Mouse (Mus musculus) MEL (cell line): ENCODE measurements around the gene Ccdc188. TPM values are rescaled to one million over a fixed set of nuclear protein-coding genes. Genes with fewer than 3 reads are reported as not detected.

Experiments used
- DNase-seq: peaks from one replicate; pipeline ENCODE4 v3.0.0; 2011; ENCODE audit warnings: low read depth, low spot score
- H3K27ac ChIP-seq: 2 replicates; pipeline ENCODE4 v1.5.1; 2012; ENCODE audit warnings: low read depth, mild to moderate bottlenecking, control low read depth, low read length, moderate library complexity; ENCODE audit not compliant: control insufficient read depth
- H3K27me3 ChIP-seq, 2 experiments: fragments of 150-350 bp in 1 of 2; sonication (generic) in 1 of 2; 2 replicates each; pipeline ENCODE4 v1.6.1; 2012; ENCODE audit warnings: low read length in 2 of 2, mild to moderate bottlenecking in 2 of 2, improper control_type of control experiment in 1 of 2, moderate library complexity in 1 of 2; ENCODE audit not compliant: insufficient read depth in 2 of 2, control insufficient read depth in 1 of 2
- H3K36me3 ChIP-seq, 2 experiments: 2 replicates each; pipeline ENCODE4 v1.6.1; 2012 to 2014; ENCODE audit warnings: low read length in 2 of 2, improper control_type of control experiment in 1 of 2, inconsistent platforms in 1 of 2, mild to moderate bottlenecking in 1 of 2; ENCODE audit not compliant: insufficient read depth in 2 of 2, control insufficient read depth in 1 of 2
- H3K4me1 ChIP-seq, 2 experiments: fragments of 150-350 bp in 1 of 2; sonication (generic) in 1 of 2; 2 replicates each; pipeline ENCODE4 v1.6.1; 2012; ENCODE audit warnings: low read length in 2 of 2, improper control_type of control experiment in 1 of 2, mild to moderate bottlenecking in 1 of 2; ENCODE audit not compliant: insufficient read depth in 2 of 2, control insufficient read depth in 1 of 2
- H3K4me3 ChIP-seq, 2 experiments: fragments of 150-350 bp in 1 of 2; sonication (generic) in 1 of 2; 2 replicates each; pipeline ENCODE4 v1.5.1; 2012; ENCODE audit warnings: low read depth in 2 of 2, low read length in 2 of 2, mild to moderate bottlenecking in 2 of 2, moderate library complexity in 2 of 2, control low read depth in 1 of 2, improper control_type of control experiment in 1 of 2; ENCODE audit not compliant: control insufficient read depth in 1 of 2, insufficient read depth in 1 of 2
- H3K79me2 ChIP-seq: 2 replicates; pipeline ENCODE4 v1.6.1; 2012; ENCODE audit warnings: mild to moderate bottlenecking, low read length, moderate library complexity; ENCODE audit not compliant: control insufficient read depth, poor library complexity, insufficient read depth
- H3K9ac ChIP-seq: 2 replicates; pipeline ENCODE4 v1.6.1; 2012; ENCODE audit warnings: low read depth, mild to moderate bottlenecking, control low read depth, low read length, moderate library complexity; ENCODE audit not compliant: control insufficient read depth, poor library complexity, severe bottlenecking
- H3K9me3 ChIP-seq: fragments of 150-350 bp; sonication (generic); replicated peaks from 2 replicates; pipeline ENCODE4 v1.6.1; 2012; ENCODE audit warnings: mild to moderate bottlenecking, low read length, improper control_type of control experiment, moderate library complexity; ENCODE audit not compliant: insufficient read depth
- BHLHE40 ChIP-seq: IDR thresholded peaks from 2 replicates; pipeline ENCODE4 v1.6.1; 2012; ENCODE audit warnings: low read depth, mild to moderate bottlenecking, inconsistent platforms, low read length, improper control_type of control experiment, borderline replicate concordance
- CHD1 ChIP-seq: IDR thresholded peaks from 2 replicates; pipeline ENCODE4 v1.6.1; 2012; ENCODE audit warnings: low read depth, mild to moderate bottlenecking, inconsistent platforms, low read length, improper control_type of control experiment
- CHD2 ChIP-seq: IDR thresholded peaks from 2 replicates; pipeline ENCODE4 v1.6.1; 2011; ENCODE audit warnings: low read length, improper control_type of control experiment
- CTCF ChIP-seq, 3 experiments: IDR thresholded peaks in 2 of 3; conservative IDR thresholded peaks in 1 of 3; 2 replicates each; pipeline ENCODE4 v1.5.1; 2011 to 2012; ENCODE audit warnings: low read length in 3 of 3, low read depth in 2 of 3, mild to moderate bottlenecking in 2 of 3, improper control_type of control experiment in 1 of 3, inconsistent platforms in 1 of 3, mixed read lengths in 1 of 3, moderate library complexity in 1 of 3; ENCODE audit not compliant: control insufficient read depth in 1 of 3, insufficient read depth in 1 of 3, poor library complexity in 1 of 3, severe bottlenecking in 1 of 3
- E2F4 ChIP-seq: IDR thresholded peaks from 2 replicates; pipeline ENCODE4 v1.6.1; 2011; ENCODE audit warnings: low read depth, low read length, improper control_type of control experiment, borderline replicate concordance
- EP300 ChIP-seq, 2 experiments: IDR thresholded peaks; 2 replicates each; pipeline ENCODE4 v1.6.1; 2011; ENCODE audit warnings: improper control_type of control experiment in 2 of 2, low read length in 2 of 2, low read depth in 1 of 2, mild to moderate bottlenecking in 1 of 2
- ETS1 ChIP-seq: IDR thresholded peaks from 2 replicates; pipeline ENCODE4 v1.6.1; 2012; ENCODE audit warnings: low read depth, mild to moderate bottlenecking, inconsistent platforms, low read length, improper control_type of control experiment, moderate library complexity
- GABPA ChIP-seq: IDR thresholded peaks from 2 replicates; pipeline ENCODE4 v1.6.1; 2012; ENCODE audit warnings: low read depth, mild to moderate bottlenecking, inconsistent platforms, low read length, improper control_type of control experiment, moderate library complexity
- GATA1 ChIP-seq: IDR thresholded peaks from 2 replicates; pipeline ENCODE4 v1.6.1; 2011; ENCODE audit warnings: low read depth, low read length, improper control_type of control experiment
- HCFC1 ChIP-seq: IDR thresholded peaks from 2 replicates; pipeline ENCODE4 v1.6.1; 2012; ENCODE audit warnings: low read depth, mild to moderate bottlenecking, inconsistent platforms, low read length, improper control_type of control experiment, moderate library complexity
- JUND ChIP-seq: IDR thresholded peaks from 2 replicates; pipeline ENCODE4 v1.6.1; 2011; ENCODE audit warnings: low read depth, mild to moderate bottlenecking, improper control_type of control experiment, low read length
- KAT2A ChIP-seq: conservative IDR thresholded peaks from 2 replicates; pipeline ENCODE4 v1.6.1; 2012; ENCODE audit warnings: low read depth, low read length, improper control_type of control experiment, inconsistent platforms
- MAFK ChIP-seq: IDR thresholded peaks from 2 replicates; pipeline ENCODE4 v1.6.1; 2011; ENCODE audit warnings: low read depth, mild to moderate bottlenecking, low read length, improper control_type of control experiment, borderline replicate concordance
- MAX ChIP-seq: IDR thresholded peaks from 2 replicates; pipeline ENCODE4 v1.6.1; 2011; ENCODE audit warnings: low read length, improper control_type of control experiment
- MAZ ChIP-seq: IDR thresholded peaks from 2 replicates; pipeline ENCODE4 v1.6.1; 2012; ENCODE audit warnings: low read depth, mild to moderate bottlenecking, inconsistent platforms, low read length, improper control_type of control experiment
- MEF2A ChIP-seq: IDR thresholded peaks from 2 replicates; pipeline ENCODE4 v1.6.1; 2014; ENCODE audit warnings: low read depth, mild to moderate bottlenecking, inconsistent platforms, low read length, improper control_type of control experiment; ENCODE audit not compliant: poor library complexity, insufficient replicate concordance, severe bottlenecking; ENCODE audit errors: extremely low read depth
- MXI1 ChIP-seq: IDR thresholded peaks from 2 replicates; pipeline ENCODE4 v1.6.1; 2011; ENCODE audit warnings: mild to moderate bottlenecking, low read depth, low read length, improper control_type of control experiment
- MYB ChIP-seq: IDR thresholded peaks from 2 replicates; pipeline ENCODE4 v1.6.1; 2011; ENCODE audit warnings: mild to moderate bottlenecking, low read depth, low read length, improper control_type of control experiment
- MYC ChIP-seq: IDR thresholded peaks from 2 replicates; pipeline ENCODE4 v1.6.1; 2011; ENCODE audit warnings: low read depth, mild to moderate bottlenecking, low read length, improper control_type of control experiment, moderate library complexity
- NELFE ChIP-seq: IDR thresholded peaks from 2 replicates; pipeline ENCODE4 v1.6.1; 2011; ENCODE audit warnings: low read depth, low read length, improper control_type of control experiment
- NRF1 ChIP-seq: IDR thresholded peaks from 2 replicates; pipeline ENCODE4 v1.6.1; 2014; ENCODE audit warnings: low read depth, mild to moderate bottlenecking, inconsistent platforms, low read length, improper control_type of control experiment, moderate library complexity; ENCODE audit not compliant: poor library complexity, insufficient read depth, severe bottlenecking
- POLR2A ChIP-seq, 2 experiments: IDR thresholded peaks; 2 replicates each; pipeline ENCODE4 v1.6.1; 2011 to 2012; ENCODE audit warnings: low read length in 2 of 2, mild to moderate bottlenecking in 2 of 2, control low read depth in 1 of 2, improper control_type of control experiment in 1 of 2, low read depth in 1 of 2, moderate library complexity in 1 of 2; ENCODE audit not compliant: control insufficient read depth in 1 of 2, insufficient read depth in 1 of 2, poor library complexity in 1 of 2
- POLR2AphosphoS2 ChIP-seq: IDR thresholded peaks from 2 replicates; pipeline ENCODE4 v1.6.1; 2011; ENCODE audit warnings: low read length, improper control_type of control experiment
- POLR2AphosphoS5 ChIP-seq: IDR thresholded peaks from 2 replicates; pipeline ENCODE4 v1.6.1; 2012; ENCODE audit warnings: low read depth, borderline replicate concordance, mild to moderate bottlenecking, inconsistent platforms, low read length, moderate library complexity, mixed read lengths
- RAD21 ChIP-seq: IDR thresholded peaks from 2 replicates; pipeline ENCODE4 v1.6.1; 2011; ENCODE audit warnings: mild to moderate bottlenecking, low read depth, low read length, improper control_type of control experiment
- RCOR1 ChIP-seq: IDR thresholded peaks from 2 replicates; pipeline ENCODE4 v1.6.1; 2012; ENCODE audit warnings: low read depth, mild to moderate bottlenecking, inconsistent platforms, low read length, improper control_type of control experiment
- SIN3A ChIP-seq: IDR thresholded peaks from 2 replicates; pipeline ENCODE4 v1.6.1; 2012; ENCODE audit warnings: low read length, improper control_type of control experiment, inconsistent platforms
- SMC3 ChIP-seq: IDR thresholded peaks from 2 replicates; pipeline ENCODE4 v1.6.1; 2011; ENCODE audit warnings: low read depth, low read length, improper control_type of control experiment
- TBP ChIP-seq: IDR thresholded peaks from 2 replicates; pipeline ENCODE4 v1.8.0; 2011; ENCODE audit warnings: low read depth, low read length, improper control_type of control experiment
- TCF12 ChIP-seq: IDR thresholded peaks from 2 replicates; pipeline ENCODE4 v1.6.1; 2014; ENCODE audit warnings: low read depth, mild to moderate bottlenecking, inconsistent platforms, low read length, improper control_type of control experiment, moderate library complexity
- UBTF ChIP-seq: IDR thresholded peaks from 2 replicates; pipeline ENCODE4 v1.6.1; 2012; ENCODE audit warnings: low read depth, mild to moderate bottlenecking, inconsistent platforms, low read length, improper control_type of control experiment, moderate library complexity, borderline replicate concordance; ENCODE audit not compliant: insufficient read depth
- USF1 ChIP-seq: IDR thresholded peaks from 2 replicates; pipeline ENCODE4 v1.6.1; 2014; ENCODE audit warnings: low read depth, mild to moderate bottlenecking, inconsistent platforms, low read length, improper control_type of control experiment, moderate library complexity
- USF2 ChIP-seq, 2 experiments: IDR thresholded peaks; 2 replicates each; pipeline ENCODE4 v1.6.1; 2011 to 2012; ENCODE audit warnings: improper control_type of control experiment in 2 of 2, low read length in 2 of 2, borderline replicate concordance in 1 of 2, inconsistent platforms in 1 of 2, low read depth in 1 of 2, mild to moderate bottlenecking in 1 of 2; ENCODE audit not compliant: insufficient read depth in 1 of 2
- ZC3H11A ChIP-seq: IDR thresholded peaks from 2 replicates; pipeline ENCODE4 v1.6.1; 2012; ENCODE audit warnings: low read depth, mild to moderate bottlenecking, inconsistent platforms, low read length, improper control_type of control experiment
- ZKSCAN1 ChIP-seq: IDR thresholded peaks from 2 replicates; pipeline ENCODE4 v1.6.1; 2012; ENCODE audit warnings: low read depth, mild to moderate bottlenecking, inconsistent platforms, low read length, improper control_type of control experiment, moderate library complexity
- ZMIZ1 ChIP-seq: IDR thresholded peaks from 2 replicates; pipeline ENCODE4 v1.6.1; 2012; ENCODE audit warnings: low read depth, mild to moderate bottlenecking, inconsistent platforms, low read length, improper control_type of control experiment, moderate library complexity
- ZNF384 ChIP-seq: IDR thresholded peaks from 2 replicates; pipeline ENCODE4 v1.6.1; 2012; ENCODE audit warnings: low read depth, mild to moderate bottlenecking, inconsistent platforms, low read length, improper control_type of control experiment
- polyA plus RNA-seq, 2 experiments: library from polyadenylated mRNA; stranded (reverse) in 1 of 2; unstranded in 1 of 2; fragments of >175 nt in 1 of 2; fragments of >200 nt in 1 of 2; gene quantifications; 2 replicates each; pipeline versions ENCODE4 v1.2.1 to v1.2.4; 2012; ENCODE audit warnings: low replicate concordance in 2 of 2, low read depth in 1 of 2; ENCODE audit not compliant: insufficient read length in 2 of 2, insufficient read depth in 1 of 2, missing spikeins in 1 of 2
- total RNA-seq: library from RNA; depleted of rRNA; stranded (reverse); fragments of 300-350 nt; gene quantifications from 2 replicates; pipeline ENCODE4 v1.2.3, GENCODE M21; 2012

Ccdc188 gene
- total and polyA plus RNA-seq, 3 experiments = not detected

DNA sequence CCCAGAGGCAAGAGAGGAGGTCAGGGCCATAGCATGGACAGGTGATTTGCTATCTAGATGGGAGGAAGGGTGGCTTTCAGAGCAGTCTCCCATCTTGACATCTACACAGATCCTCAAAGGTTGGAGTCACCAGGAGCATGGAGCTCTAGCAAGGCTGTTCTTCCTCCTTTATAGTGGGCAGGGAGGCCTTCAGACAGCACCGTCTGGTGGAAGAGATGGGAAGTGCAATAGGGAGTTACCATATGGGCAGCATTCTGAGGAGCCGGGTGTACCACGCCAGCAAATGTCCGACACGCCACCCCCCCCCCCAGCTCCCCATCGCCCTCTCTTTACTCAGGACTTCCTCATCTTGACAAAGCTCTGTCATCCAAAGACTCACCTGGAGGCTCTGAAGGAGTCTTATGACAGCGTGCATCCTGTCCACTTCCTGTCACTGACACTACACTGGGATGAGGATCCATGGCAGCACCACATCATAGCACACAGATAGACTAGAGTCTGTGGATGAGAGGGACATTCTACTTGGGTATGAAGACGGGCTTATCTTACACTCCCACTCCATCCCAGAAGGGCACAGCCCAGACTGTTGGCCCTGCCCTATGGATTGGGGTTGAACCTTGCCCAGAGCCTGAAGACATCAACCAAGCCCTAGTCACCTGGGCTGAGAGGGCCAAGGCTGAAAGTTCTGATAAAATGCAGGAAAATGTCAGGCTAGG lies 6.8 kb upstream of the Ccdc188 start:
- no peaks in the 10 kb centered on the region for H3K9me3 ChIP-seq
- no peak overlapping the region for H3K27ac ChIP-seq
- no peak overlapping the region for H3K4me3 ChIP-seq
- H3K27me3 ChIP-seq = no peaks in the 10 kb centered on the region
- no peak overlapping the region for H3K9ac ChIP-seq
- peaks cover 0 to 5% of the 10 kb centered on the region in 2 experiments; a peak in 1 of 4 replicates for H3K4me1 ChIP-seq
- H3K79me2 ChIP-seq = no peaks in the 10 kb centered on the region
- no peaks in the 10 kb centered on the region; a peak in 1 of 4 replicates for H3K36me3 ChIP-seq
- peak; percentile 79 for DNase-seq
- TF ChIP-seq MAZ (no peak), MEF2A (no peak), E2F4 (no peak), CTCF (IDR thresholded peaks at IDR 0.05 in 2 of 3, conservative IDR thresholded peaks at IDR 0.05 in 1 of 3; ENCODE audit: control insufficient read depth in 1 of 3, insufficient read depth in 1 of 3, low read depth in 2 of 3, low read length in 3 of 3, poor library complexity in 1 of 3, severe bottlenecking in 1 of 3) (peak; percentile 86 to 100 (median 91)), RAD21 (peak; percentile 68), NRF1 (no peak), MYC (0 out of 2 replicates have a peak, but pooled peaks have one; percentile 30), CHD2 (no peak), ETS1 (no peak), MAX (no peak), UBTF (no peak), POLR2AphosphoS2 (no peak), NELFE (no peak), MYB (no peak), ZKSCAN1 (no peak), MXI1 (no peak), GABPA (no peak), GATA1 (no peak), BHLHE40 (no peak), TCF12 (no peak), USF2 (IDR thresholded peaks at IDR 0.05; ENCODE audit: borderline replicate concordance in 1 of 2, insufficient read depth in 1 of 2, low read depth in 1 of 2, low read length in 2 of 2) (no peak), POLR2A (IDR thresholded peaks at IDR 0.05; ENCODE audit: control insufficient read depth in 1 of 2, insufficient read depth in 1 of 2, low read depth in 1 of 2, low read length in 2 of 2, poor library complexity in 1 of 2) (no peak), SMC3 (peak; percentile 84), CHD1 (no peak), EP300 (IDR thresholded peaks at IDR 0.05; ENCODE audit: low read depth in 1 of 2, low read length in 2 of 2) (no peak), ZNF384 (no peak), KAT2A (no peak), TBP (no peak), MAFK (no peak), ZMIZ1 (no peak), RCOR1 (no peak), SIN3A (no peak), JUND (no peak), HCFC1 (no peak), ZC3H11A (peak; percentile 54), POLR2AphosphoS5 (no peak), USF1 (no peak)
